Mouse (Mus musculus) adrenal gland, postnatal 36 days (tissue): ENCODE measurements around the gene Bex3. TPM values are rescaled to one million over a fixed set of nuclear protein-coding genes. Genes with fewer than 3 reads are reported as not detected.
"Not testable (repeated sequence)": the region's sequence is repeated elsewhere in the genome, so short reads cannot be mapped to it uniquely, and the experiment has no call there.

Source experiments
- DNase-seq, 2 experiments: peaks; one replicate each; pipeline ENCODE4 v3.0.0; 2021; ENCODE audit warnings: mixed read lengths in 1 of 2
- long read RNA-seq, 2 experiments: library from polyadenylated mRNA; stranded (forward); transcript quantifications; one replicate each; pipeline ENCODE4 v2.0.0; 2021; ENCODE audit warnings: borderline sequencing depth in 2 of 2
- total RNA-seq, 2 experiments: library from RNA; stranded (reverse); gene quantifications; 2 replicates each; pipeline ENCODE4 v1.2.3; 2021

Gene Bex3
- total RNA-seq: 100 to 1,000 TPM; 126 to 285 TPM
- long read RNA-seq, experiment 1, transcript Bex3-201 (3 exons, 930 nt): major isoform, 80 of 157 reads
- long read RNA-seq, experiment 1, transcript Bex3-204 (3 exons, 933 nt): minor isoform, 5 of 157 reads
- long read RNA-seq, experiment 1, transcript Bex3-202 (3 exons, 826 nt): minor isoform, 11 of 157 reads
- long read RNA-seq, experiment 1, partial matches to known transcripts: 57 of 157 reads
- long read RNA-seq, experiment 1, other reads (novel, unspliced or antisense): 0 of 157 reads
- long read RNA-seq, experiment 2, transcript Bex3-202 (3 exons, 826 nt): minor isoform, 14 of 97 reads
- long read RNA-seq, experiment 2, transcript Bex3-201 (3 exons, 930 nt): major isoform, 55 of 97 reads
- long read RNA-seq, experiment 2, partial matches to known transcripts: 24 of 97 reads
- long read RNA-seq, experiment 2, other reads (novel, unspliced or antisense): 0 of 97 reads

DNA sequence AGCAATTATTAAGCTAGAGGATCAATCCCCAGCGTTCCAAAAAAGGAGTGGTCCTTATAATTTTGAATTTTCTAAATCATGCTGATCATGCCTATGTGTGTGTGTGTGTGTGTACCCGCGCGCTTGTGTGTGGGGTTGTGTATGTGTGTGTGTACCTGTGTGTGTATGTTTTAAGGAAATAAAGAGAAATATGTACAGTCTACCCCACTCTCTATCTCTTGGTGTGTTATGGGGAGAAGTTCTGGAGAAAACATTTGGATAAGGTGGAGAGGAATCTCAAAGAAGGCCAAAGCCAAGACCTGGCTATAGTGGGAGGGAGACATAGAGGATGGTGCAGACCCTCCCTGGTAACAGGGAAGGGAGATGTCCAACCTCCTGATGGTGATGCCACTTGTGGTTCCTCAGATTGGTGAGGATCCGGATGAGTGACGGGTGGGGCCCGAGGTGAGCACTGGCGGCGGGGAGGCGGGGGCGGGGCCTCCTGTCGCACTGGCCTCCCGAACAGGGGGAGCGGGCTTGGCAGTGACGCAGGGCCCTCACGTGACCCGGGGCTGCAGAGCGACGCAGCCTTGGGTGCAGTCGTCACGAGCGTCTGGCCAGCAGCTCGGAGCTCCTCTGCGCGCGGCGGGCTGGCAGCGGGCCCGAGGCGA is at the start of gene Bex3:
Gene Bex3, plus strand, starts transcription at position 511 of the 650 bp plus-strand sequence.
- peak; percentile 57 to 60 for DNase-seq

DNA sequence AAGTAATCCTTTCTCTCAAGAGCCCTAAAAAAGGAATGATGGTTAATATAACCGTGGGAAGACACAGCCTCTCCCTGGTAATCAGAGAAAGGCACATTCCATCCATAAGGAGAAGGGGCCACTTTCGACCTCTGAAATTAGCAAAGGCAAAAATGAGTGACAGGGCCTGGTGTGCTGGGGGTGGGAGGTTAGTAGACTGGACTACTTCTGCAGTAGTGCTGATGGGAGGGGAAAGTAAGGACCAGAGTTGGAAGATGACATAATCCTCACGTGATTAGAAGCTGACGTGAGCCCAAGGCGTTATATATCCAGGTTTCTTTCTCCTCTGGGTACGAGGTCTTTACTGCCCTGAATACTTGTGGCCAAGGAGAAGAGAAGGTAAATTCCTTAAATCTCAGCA is 46.3 kb upstream of the Bex3 start:
- no peak for DNase-seq

DNA sequence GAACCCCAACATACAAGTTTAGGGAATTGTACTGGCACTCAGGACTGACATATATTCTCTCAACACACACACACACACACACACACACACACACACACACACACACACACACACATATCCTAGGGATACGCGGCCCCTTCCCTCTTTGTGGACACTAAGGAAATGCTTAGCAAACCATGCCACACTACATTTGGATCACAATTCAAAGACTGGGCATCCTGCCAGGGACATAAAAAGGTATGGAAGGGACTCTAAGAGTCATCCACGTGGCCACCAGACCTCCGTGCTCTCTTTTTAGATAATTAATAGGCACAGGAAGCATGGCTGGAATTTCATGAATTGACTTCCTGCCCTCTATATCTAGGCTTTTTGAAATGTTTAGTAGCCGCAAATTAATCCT is 42.3 kb upstream of the Bex3 start:
- peak in 1 of 2 experiments; percentile 20 for DNase-seq

DNA sequence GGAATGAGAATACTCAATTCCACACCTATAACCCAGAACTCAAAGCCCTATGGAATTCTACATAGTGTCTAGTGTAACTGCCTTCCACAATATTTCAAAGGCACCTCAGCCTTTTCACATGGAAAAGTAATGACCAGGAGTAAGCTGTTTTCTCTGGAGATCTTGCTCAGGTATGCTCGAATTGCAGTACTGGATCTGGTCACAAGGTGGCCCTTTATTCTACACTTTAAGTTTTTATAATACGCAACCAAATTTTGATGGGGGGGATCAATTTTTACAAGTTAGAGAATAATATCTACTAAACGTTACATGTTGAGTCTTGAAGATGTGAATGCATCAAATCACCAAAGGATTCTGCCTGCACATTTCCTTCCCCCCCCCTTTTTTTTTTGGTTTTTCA is 31.9 kb upstream of the Bex3 start:
- DNase-seq: peak; percentile 15 to 47

DNA sequence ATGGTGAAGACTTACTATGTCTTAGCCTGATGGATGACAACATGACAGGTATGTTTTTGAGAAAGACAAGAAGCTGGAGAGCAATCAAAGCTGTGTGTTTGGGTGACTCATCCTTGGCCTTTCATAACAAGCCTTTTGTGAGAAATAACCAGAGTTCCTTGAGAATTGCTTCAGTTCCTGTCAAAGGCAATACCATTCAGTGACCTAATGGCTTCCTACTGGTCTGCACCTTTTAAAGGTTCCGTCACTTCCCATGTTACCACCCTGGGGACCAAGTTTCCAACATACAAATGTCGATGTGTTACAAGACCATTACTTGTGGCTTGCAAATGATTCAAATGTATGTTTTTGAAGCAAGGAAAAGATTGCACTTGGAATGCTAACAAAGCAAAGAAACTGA is 26.9 kb upstream of the Bex3 start:
- DNase-seq: no peak

DNA sequence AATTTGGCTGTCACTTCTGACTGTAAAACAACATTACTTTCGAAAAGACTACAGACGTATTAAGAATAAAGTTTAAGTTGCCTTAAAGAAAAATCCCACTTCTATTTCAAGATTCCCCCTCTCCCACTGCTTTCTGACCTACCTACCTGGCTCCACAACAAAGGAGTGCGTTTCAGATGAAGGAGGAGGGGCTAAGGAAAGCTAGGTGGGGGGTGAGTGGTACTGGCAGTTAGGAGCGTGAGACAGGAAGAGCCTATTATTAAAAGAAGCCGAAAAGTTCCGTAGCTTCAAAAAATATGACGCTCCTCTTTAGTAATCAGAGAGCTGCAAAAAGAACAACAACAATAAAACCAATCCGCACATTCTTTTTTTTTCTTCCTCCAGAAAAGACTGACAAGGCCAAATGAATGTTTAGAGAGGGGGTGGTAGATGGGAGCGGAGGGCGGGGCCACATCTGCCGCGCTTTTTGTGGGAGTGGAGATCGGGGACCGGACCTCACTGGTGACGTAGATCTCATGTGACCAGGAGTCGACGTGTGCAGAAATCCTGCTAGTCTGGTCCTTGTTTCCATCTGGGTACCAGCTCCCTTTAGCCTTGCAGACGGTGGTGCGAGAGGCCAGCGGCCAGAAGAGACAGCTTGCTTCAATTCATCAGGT is 25.4 kb upstream of the Bex3 start, which contains the start of gene Tceal9:
Gene Tceal9, plus strand, starts transcription at position 506 of the 656 bp plus-strand sequence.
- DNase-seq: peak; percentile 82

DNA sequence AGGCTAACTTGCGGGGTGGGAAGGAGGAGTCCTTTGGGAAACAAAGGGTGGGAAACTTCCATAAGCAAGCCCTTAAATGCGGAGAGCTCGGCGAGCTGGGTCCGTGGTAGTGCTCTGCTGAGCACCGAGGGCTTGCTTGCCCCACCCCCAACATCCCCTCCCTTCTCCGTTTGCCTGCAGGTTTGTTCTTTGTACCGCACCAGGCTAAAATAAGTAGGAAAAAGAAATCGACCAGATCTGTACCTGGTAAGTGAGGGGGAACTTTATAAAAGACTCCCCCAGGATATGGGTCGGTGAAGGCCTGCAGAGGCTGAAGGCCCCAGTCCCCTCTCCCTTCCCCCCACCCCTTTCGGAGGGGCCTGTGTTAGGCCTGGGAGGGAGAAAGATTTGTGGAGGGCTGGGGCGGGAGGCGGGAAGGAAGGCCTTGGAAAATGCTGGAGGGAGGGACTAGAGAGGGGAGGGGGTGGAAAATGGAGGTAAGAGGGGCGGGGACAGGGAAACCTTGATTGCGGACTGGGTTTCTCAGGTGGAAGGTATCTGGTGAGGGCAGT is 24.5 kb upstream of the Bex3 start:
- peak; percentile 22 to 50 for DNase-seq

DNA sequence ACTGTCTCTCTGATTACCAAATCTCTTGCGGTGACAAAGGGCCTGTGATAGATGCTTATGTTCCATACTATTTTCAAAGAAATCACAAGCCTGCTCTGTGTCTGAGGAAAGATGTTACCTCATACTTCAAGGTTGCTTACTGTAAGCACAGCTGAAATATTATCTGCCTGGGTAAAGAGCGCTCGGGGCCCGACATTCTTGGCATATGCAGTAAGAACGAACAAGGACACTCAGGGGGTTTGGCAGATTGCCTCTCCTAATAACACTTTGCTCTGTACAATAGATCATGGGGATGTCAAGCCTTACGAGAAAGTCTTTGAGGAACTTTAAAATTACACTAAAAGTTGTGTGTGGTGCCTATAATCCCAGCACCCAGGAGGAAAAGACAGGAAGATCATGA is 21.2 kb upstream of the Bex3 start:
- peak; percentile 60 to 71 for DNase-seq

DNA sequence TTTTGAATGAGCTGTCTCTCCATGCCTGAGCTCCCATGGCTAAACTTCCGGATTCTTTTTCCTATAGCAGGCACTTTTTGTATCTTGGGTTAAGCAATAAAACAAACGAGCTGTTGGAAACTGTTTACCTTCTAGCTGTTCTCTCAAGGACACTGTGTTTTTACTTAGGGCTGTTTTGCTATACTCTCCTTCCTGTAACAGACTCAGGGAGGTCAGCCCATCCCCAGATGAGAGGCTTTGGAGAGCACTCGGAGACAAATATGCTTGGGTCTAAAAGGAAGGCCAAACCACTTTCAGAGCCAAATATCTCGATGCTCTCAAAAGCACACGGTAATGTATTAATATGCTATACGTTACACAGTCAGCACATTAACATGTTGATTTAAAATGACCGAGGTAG is 20.4 kb upstream of the Bex3 start:
- DNase-seq: no peak

DNA sequence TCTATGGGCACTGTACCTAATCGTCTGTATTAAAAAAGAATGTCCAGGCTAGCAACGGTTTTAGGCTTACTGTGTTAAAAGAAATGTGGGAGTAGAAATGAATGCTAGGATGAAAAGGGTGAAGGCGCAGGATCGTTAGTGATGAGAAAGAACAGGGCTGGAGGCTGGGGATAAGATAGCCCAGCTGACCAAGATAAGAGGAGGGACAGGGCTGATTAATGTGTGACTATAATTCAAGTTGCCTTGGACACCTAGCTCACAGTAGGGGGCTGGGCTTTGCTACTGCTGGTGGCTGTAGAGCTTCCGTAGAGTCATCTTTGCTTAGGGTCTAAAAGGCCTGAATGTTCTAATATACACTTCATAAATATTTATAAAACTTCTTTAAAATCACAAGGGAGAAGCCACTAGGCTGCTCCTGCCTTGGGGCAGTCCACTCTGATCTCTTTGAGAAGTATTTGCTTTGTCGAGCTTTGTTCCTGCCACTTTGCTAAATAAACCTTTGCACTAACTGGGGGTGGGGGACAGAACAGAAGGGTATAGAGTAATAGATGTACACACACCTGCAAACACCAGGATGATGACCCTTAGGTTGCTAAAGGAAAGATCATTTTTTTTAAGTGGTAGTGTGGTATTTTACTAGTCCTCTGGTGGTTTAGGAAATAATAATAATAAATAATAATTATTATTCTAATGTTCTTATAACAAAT is 17.9 kb upstream of the Bex3 start:
- peak in 1 of 2 experiments; percentile 28 for DNase-seq

DNA sequence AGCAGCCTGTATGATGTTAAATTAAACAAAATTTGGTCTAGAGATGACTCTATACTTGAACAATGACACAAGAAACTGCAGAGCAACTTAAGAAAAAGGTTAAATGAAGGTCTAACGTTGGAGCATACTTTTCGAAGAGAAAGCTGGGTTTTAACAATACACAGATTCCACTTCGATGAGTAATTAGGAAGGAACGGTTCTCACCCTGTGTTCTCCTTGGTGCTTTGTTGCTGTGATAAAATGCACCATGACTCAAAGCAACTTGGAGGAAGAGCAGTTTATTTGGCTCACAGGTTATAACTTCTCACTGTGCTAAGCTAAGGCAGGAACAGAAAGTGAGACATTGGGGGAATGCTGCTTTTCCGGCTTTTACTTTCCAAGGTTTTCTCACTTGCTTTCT is 2.3 kb upstream of the Bex3 start:
- DNase-seq: no peak

DNA sequence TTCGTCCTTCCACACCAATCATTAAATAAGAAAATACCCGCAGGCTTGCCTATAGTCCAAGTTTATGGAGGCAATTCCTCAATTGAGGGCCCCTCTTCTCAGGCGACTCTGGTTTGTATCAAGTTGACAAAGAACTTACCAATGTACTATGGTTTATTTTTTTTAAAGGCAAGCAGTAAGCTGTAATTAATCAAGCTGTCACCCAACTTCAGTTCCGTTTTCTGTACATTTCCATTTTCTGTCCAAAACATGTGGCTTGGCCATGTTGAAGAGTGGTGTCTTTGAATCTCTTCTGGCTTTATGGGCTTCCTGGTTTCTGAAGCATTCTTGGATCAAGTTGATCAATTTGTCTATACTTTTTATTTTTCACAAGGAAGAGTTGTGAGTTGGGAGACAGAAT is 1.9 kb upstream of the Bex3 start:
- no peak for DNase-seq

DNA sequence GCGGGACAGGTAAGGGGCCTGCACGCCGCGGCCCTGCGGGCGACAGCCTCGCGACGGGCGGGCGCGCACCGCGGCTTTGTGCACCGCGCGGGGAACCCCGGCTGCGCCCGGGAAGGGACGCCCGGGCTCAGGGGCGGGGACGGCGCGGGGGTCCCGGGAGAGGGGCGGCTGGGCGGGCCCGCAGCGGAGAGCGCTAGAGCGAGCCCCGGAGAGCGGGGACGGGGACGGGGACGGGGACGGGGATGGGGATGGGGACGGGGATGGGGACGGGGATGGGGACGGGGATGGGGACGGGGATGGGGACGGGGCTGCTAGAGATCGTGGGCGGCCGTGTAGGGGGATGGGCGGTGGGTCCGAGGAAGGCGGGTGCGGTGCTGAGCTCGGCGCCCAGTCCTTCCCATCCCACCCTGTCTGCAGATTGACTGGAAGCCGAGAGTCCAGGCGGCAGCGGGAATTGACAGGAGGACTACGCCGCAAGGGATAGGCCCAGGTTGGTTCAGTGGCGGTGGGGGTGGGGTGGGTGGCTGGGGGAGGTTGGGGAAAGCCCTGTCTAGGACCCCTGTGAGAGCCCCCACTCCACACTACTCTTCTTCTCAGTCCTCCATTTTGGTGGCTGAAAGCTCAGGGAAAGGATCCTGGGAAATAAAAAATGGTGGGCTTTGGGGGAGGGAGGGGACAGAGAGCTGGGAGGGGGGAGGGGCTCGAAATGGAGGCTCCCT is 499 bp downstream of the Bex3 start:
- not testable (repeated sequence) for DNase-seq

DNA sequence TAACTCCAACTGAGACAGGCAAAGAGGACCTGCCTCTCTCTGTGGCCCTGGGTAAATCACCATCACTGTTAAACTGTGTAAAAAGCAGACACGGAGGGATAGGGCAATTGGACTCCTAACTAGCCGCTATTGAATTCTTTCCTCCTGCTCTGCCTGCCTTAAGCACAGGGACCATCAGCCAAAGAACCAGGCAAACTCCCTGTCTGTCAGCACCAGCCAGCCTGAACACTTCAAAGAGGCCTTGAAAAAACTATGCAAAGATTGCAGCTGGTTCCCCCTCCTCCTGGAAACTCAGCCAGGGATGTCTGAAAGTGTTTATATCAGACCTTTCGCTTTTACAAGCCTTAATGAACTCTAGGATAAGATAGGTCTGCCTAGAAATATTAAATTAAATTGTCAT is 4.5 kb downstream of the Bex3 start:
- no peak for DNase-seq

DNA sequence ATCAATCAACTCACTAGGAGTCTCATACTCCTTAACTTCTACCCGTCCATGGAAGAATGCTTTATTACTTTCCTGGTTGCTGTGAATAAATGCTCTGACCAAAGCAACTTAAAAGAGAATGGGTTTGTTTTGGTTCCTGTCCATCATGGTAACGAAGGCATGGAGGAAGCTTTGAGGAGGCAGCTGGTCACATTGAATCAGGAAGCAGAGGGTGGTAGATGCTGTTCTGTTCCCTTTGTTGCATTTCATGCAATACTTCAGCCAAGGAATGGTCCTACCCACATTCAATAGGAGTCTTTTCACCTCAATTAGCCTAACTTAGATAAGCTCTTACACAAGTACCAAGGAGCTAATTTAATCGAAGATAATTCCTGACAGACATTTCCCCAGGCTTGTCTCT is 5.3 kb downstream of the Bex3 start:
- no peak for DNase-seq

DNA sequence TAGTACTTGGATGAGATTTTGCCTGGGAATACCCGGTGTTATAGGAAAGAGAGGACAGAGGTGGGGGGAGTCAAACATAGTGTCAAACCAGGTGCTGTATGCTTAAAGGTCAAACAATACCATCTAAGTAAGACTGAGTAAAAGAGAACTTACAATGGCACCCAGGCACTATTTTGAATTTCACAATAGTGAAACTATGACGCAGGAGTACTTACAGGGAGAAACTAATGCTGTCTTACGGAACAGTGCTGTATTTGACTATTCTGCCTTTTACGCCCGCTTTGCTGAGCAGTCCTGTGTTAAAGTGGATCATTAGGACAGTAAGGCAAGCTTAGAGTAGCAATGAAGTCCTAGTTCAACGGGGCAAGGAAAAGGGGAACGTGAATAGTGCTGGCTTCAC is 7.5 kb downstream of the Bex3 start:
- no peak for DNase-seq

DNA sequence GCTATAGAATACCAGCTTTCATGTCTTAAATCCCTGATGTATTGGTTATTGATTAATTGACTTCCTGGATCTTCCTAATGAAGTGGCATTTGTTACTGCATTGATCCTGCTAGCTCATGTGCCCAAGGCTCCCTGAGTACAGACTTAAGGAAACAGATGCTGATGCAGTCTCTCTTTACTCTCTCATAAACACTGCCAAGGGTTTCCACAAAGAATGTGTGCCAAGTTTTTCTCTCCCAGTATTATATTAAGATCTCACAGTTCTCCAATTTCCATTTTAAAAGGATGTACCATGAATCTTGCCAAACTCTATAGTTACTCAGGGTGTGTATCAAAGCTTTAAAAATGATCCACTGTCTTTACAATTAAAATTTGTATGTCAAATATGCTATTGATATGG is 8.3 kb downstream of the Bex3 start:
- no peak for DNase-seq

DNA sequence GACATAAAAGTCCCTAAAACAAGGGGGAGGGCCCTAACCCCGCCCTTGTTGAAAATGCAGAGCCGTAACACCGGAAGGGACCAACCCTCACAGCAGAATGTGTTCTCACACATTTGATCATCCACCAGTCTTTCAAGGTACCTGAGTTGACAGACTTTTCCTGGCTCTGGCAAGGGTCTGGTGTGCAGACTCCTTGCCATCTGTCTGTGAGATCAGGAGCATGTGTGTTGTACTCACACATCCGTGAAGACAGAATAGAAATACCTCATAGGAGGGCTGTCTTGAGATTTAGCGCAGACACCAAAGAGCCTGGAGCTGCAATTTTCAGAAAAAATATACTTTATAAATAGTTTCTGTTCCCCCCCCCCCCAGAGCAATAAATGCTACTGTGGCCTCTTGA is 9.4 kb downstream of the Bex3 start:
- no peak for DNase-seq

DNA sequence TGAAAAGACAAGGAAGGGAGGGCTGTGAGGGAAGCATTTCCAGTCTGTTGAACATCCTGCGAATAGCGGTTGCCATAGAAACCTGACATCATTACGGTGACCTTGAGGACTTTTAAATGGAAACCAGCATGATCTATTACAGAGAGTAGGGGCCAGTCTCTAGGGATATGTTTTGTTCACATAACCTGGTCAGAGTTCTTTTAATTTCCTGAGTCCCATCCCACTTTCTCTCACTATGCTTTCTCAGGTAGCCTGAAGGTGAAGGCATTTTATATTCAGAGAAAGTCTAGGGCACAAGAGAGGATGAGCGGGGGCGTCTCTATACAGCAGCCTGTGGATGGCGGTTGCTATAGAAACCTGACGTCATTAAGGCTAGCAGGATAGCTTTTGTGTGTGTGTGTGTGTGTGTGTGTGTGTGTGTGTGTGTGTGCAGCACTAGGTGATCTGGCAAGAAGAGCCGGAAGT is 20.8 kb downstream of the Bex3 start:
- DNase-seq: peak in 1 of 2 experiments; percentile 9

DNA sequence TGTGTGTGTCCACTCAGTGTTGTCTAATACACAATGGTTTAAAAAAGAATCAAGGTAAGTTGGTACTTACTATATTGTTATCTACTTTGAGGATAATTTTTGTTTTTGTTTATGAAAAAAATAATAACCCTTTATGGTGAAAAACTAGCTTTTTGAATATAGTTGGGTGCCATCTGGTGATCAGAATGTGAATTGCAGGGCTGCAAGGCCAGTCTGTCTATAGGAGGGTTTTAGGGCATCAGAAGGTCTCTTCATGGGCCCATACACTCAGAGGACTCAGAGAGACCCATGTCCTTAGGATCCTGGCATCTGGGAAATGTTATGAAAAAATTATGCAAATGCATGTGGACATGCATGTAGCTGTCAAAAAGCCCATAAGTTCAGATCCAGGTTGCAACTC is 34.2 kb downstream of the Bex3 start:
- peak; percentile 7 to 40 for DNase-seq

DNA sequence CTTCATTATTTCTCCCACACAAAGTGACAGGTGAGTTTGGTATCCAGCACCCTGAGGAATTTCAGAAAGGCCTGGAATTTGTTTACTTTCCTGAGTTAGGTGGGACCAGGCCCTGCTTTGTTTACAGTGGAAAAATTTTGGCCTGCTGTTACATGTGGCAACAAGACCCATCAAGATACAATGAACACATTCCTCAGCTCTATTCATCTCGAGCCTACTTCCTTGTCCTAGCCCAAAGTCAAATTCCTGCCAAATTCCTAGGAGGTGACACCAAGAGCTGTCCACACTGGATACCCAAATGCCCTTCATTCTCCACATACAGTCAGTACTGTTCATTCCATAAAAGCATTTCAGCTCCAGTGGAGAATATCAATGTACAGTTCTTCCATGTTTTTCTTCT is 36.1 kb downstream of the Bex3 start:
- DNase-seq: no peak
